1 mouse cellular context compared by ENCODE assay signal in the genomic region with DNA sequence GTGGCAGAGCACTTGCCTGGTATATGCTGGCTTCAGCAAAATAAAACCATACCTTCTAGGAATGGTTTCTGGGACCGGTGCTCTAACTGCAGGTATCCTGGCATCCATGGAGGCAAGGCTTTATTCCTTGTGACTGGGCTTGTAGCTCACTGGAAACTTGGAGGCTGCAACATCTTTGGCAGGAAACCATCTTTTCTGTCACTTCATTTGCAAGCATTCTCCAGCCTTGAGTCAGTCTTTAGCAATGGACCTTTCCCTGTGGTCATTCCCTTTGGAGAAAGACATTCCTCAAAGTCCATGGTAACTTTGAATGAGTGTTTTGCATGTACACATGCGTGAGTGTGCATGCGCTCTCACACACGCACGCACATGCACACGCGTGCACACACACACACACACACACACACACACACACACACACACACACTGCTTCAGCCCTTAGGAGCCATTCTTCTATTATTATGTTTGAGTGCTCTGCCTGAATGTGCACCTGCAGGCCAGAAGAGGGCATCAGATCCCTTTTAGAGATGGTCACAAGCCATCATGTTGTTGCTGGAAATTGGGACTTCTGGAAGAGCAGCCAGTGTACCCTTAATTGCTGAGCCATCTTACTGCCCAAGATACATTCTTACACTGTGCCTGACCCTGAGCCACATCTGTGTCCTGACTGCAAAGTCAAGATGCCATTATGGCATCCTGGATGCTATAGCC.
TF ChIP-seq lines count a peak whose summit lies in the region.

No protein-coding gene starts in this region.

TF ChIP-seq in MEL, 35 proteins besides CTCF, POLR2A, EP300 and RAD21:
- TF ChIP-seq GABPA (IDR thresholded peaks at IDR 0.05; ENCODE audit: low read depth, low read length): no peak
- TF ChIP-seq MYC (IDR thresholded peaks at IDR 0.05; ENCODE audit: low read depth, low read length): no peak
- no peak for TF ChIP-seq CHD1 (IDR thresholded peaks at IDR 0.05; ENCODE audit: low read depth, low read length)
- TF ChIP-seq GATA1 (IDR thresholded peaks at IDR 0.05; ENCODE audit: low read depth, low read length): no peak
- TF ChIP-seq ZC3H11A (IDR thresholded peaks at IDR 0.05; ENCODE audit: low read depth, low read length): no peak
- no peak for TF ChIP-seq KAT2A (conservative IDR thresholded peaks at IDR 0.05; ENCODE audit: low read depth, low read length)
- no peak for TF ChIP-seq TCF12 (IDR thresholded peaks at IDR 0.05; ENCODE audit: low read depth, low read length)
- TF ChIP-seq MAFK (IDR thresholded peaks at IDR 0.05; ENCODE audit: borderline replicate concordance, low read depth, low read length): no peak
- no peak for TF ChIP-seq USF2 (IDR thresholded peaks at IDR 0.05; ENCODE audit: borderline replicate concordance in 1 of 2, insufficient read depth in 1 of 2, low read depth in 1 of 2, low read length in 2 of 2)
- no peak for TF ChIP-seq TBP (IDR thresholded peaks at IDR 0.05; ENCODE audit: low read depth, low read length)
- TF ChIP-seq POLR2AphosphoS5 (IDR thresholded peaks at IDR 0.05; ENCODE audit: borderline replicate concordance, low read depth, low read length): no peak
